Mouse (Mus musculus): ENCODE results near the gene Hbb-bt. TPM values are rescaled to one million over a fixed set of nuclear protein-coding genes. Genes with fewer than 3 reads are reported as not detected.

Gene Hbb-bt
- total RNA-seq (2012; rRNA removed): not detected in 2 replicates

DNA sequence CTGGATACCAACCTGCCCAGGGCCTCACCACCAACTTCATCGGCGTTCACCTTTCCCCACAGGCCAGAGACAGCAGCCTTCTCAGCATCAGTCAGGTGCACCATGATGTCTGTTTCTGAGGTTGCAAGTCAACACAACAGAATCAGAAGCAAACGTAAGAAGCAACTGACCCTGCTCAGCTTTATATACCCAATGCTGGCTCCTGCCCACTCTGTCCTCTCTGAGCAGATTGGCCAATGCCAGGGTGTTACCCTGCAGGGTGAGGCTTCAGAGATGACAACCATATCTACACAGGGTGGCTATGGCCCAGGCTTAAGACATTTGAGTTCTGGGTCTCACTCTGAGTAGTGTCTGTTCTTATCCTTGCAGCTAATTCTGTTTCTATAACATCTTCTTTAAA, at the start of gene Hbb-bt:
Gene Hbb-bt (minus strand): TSS at position 231 of the 400 bp plus-strand sequence.
- H3K9ac ChIP-seq (ENCODE audit: insufficient read depth, low read depth, low read length, poor library complexity, severe bottlenecking): no peak within 1 kb of the TSS
- H3K4me1 ChIP-seq (ENCODE audit: control insufficient read depth in 2 of 2, insufficient read depth in 2 of 2, low read length in 2 of 2, poor library complexity in 1 of 2): no peaks in the 10 kb centered on the region
- no peaks in the 10 kb centered on the region for H3K9me3 ChIP-seq (ENCODE audit: control insufficient read depth, insufficient read depth, low read depth, low read length)
- H3K36me3 ChIP-seq (ENCODE audit: control insufficient read depth, insufficient read depth, low read length, poor library complexity, severe bottlenecking): no peaks in the 10 kb centered on the region
- in situ Hi-C loops (cut with MboI; ENCODE audit: low sequenced_read_pairs in 2 of 2, unreplicated experiment in 2 of 2): no loop called here
- TF ChIP-seq CHD2 (IDR thresholded peaks at IDR 0.05; ENCODE audit: low read depth, low read length): no peak
- no peak for TF ChIP-seq HCFC1 (IDR thresholded peaks at IDR 0.05; ENCODE audit: borderline replicate concordance, insufficient read depth, low read length)
- TF ChIP-seq ZC3H11A (IDR thresholded peaks at IDR 0.05; ENCODE audit: borderline replicate concordance, low read depth, low read length): no peak
- no peak for TF ChIP-seq ZNF384 (IDR thresholded peaks at IDR 0.05; ENCODE audit: low read depth, low read length)
- no peak for TF ChIP-seq MAFK (IDR thresholded peaks at IDR 0.05; ENCODE audit: insufficient read depth, low read depth, low read length)
- H3K27ac ChIP-seq (ENCODE audit: insufficient read depth, low read depth, low read length, poor library complexity, severe bottlenecking): no peak within 1 kb of the TSS
- no peak within 1 kb of the TSS for H3K4me3 ChIP-seq (ENCODE audit: insufficient read depth in 1 of 2, low read depth in 1 of 2, low read length in 2 of 2, poor library complexity in 1 of 2, severe bottlenecking in 1 of 2)
- DNase-seq (ENCODE audit: low read depth, low spot score): no peak

DNA sequence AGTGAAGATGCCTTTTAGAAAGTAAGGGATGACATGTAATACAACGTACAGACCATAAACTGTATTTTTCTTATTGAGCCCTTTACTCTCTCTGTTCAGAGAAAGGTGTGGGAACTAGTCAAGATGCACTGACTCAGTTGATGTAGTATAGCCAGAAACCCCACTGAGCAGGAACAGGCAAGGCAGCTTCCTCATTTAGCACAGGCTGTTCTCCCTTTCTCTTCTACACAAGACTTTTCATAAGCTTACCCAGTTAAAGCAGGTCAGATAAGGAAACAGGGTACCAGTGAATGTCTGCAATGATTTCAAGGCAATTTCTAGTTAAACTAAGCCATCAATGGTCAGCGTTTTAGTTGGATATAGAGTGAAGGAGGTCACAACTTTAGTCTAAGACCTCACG, 47.7 kb upstream of the Hbb-bt start:
- H3K27ac ChIP-seq (ENCODE audit: insufficient read depth, low read depth, low read length, poor library complexity, severe bottlenecking): no peak overlapping the region
- in situ Hi-C loops (cut with MboI; ENCODE audit: low sequenced_read_pairs in 2 of 2, unreplicated experiment in 2 of 2): no loop called here

DNA sequence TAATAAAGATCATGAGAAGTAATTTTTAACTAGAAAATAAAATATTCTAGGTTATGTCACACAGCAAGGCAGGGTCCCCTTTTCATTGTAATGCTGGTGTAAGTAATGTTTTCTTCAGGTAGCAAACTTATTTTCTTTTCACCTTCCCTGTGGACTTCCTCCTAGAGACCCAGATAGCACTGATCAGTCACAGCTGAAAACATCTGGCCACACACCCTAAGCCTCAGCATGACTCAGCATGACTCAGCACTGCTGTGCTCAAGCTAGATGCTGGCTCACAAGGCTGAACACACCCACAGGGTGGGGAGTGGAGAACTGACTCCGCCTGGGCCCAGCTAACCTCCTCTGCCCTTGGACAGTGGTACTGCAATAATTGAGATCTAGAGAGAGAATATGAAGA, 47.1 kb upstream of the Hbb-bt start:
- Histone ChIP-seq H3K9ac (ENCODE audit: insufficient read depth, low read depth, low read length, poor library complexity, severe bottlenecking) (no peak overlapping the region), H3K9me3 (ENCODE audit: control insufficient read depth, insufficient read depth, low read depth, low read length) (no peaks in the 10 kb centered on the region), H3K4me1 (ENCODE audit: control insufficient read depth in 2 of 2, insufficient read depth in 2 of 2, low read length in 2 of 2, poor library complexity in 1 of 2) (0 out of 4 replicates have a peak, but pooled peaks cover 0 to 3% of the 10 kb centered on the region in 2 experiments), H3K27ac (ENCODE audit: insufficient read depth, low read depth, low read length, poor library complexity, severe bottlenecking) (no peak overlapping the region), H3K36me3 (ENCODE audit: control insufficient read depth, insufficient read depth, low read length, poor library complexity, severe bottlenecking) (no peaks in the 10 kb centered on the region), H3K4me3 (ENCODE audit: insufficient read depth in 1 of 2, low read depth in 1 of 2, low read length in 2 of 2, poor library complexity in 1 of 2, severe bottlenecking in 1 of 2) (no peak overlapping the region)
- no peak for TF ChIP-seq HCFC1 (IDR thresholded peaks at IDR 0.05; ENCODE audit: borderline replicate concordance, insufficient read depth, low read length)
- peak; percentile 98 for TF ChIP-seq MAFK (IDR thresholded peaks at IDR 0.05; ENCODE audit: insufficient read depth, low read depth, low read length)
- peak; percentile 77 for DNase-seq (ENCODE audit: low read depth, low spot score)
- in situ Hi-C loops (cut with MboI; ENCODE audit: low sequenced_read_pairs in 2 of 2, unreplicated experiment in 2 of 2): no loop called here

More for the DNA sequence above, 47.7 kb upstream of the Hbb-bt start:
- H3K9ac ChIP-seq (ENCODE audit: insufficient read depth, low read depth, low read length, poor library complexity, severe bottlenecking): no peak overlapping the region
- H3K4me1 ChIP-seq (ENCODE audit: control insufficient read depth in 2 of 2, insufficient read depth in 2 of 2, low read length in 2 of 2, poor library complexity in 1 of 2): 0 out of 4 replicates have a peak, but pooled peaks cover 0 to 3% of the 10 kb centered on the region in 2 experiments
- H3K9me3 ChIP-seq (ENCODE audit: control insufficient read depth, insufficient read depth, low read depth, low read length): no peaks in the 10 kb centered on the region
- DNase-seq (ENCODE audit: low read depth, low spot score): no peak
- no peak overlapping the region for H3K4me3 ChIP-seq (ENCODE audit: insufficient read depth in 1 of 2, low read depth in 1 of 2, low read length in 2 of 2, poor library complexity in 1 of 2, severe bottlenecking in 1 of 2)
- no peaks in the 10 kb centered on the region for H3K36me3 ChIP-seq (ENCODE audit: control insufficient read depth, insufficient read depth, low read length, poor library complexity, severe bottlenecking)
- TF ChIP-seq HCFC1 (IDR thresholded peaks at IDR 0.05; ENCODE audit: borderline replicate concordance, insufficient read depth, low read length) (no peak), ZNF384 (IDR thresholded peaks at IDR 0.05; ENCODE audit: low read depth, low read length) (no peak), ZC3H11A (IDR thresholded peaks at IDR 0.05; ENCODE audit: borderline replicate concordance, low read depth, low read length) (no peak), MAFK (IDR thresholded peaks at IDR 0.05; ENCODE audit: insufficient read depth, low read depth, low read length) (no peak), CHD2 (IDR thresholded peaks at IDR 0.05; ENCODE audit: low read depth, low read length) (no peak)

DNA sequence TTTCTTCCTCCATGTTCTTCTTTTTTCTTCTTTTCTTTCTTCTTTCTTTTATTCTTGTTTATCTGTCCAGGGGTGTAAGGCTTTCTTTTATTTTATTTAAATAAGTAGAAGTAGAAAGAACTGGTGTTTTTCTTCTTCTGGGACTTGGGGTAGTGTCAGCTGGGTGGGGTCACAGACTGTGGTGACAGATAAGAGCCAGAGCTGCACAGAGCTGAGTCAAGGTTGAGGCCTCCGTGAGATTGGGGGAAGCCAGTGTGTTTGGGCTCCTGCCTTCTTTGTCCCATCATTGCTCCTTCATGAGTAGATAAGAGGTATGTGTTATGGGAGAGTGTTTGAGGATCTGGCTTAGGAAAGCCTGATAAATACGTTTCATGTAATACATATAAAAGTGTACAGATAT, 45.3 kb upstream of the Hbb-bt start:
- H3K4me1 ChIP-seq (ENCODE audit: control insufficient read depth in 2 of 2, insufficient read depth in 2 of 2, low read length in 2 of 2, poor library complexity in 1 of 2): 0 out of 4 replicates have a peak, but pooled peaks cover 0 to 3% of the 10 kb centered on the region in 2 experiments
- TF ChIP-seq HCFC1 (IDR thresholded peaks at IDR 0.05; ENCODE audit: borderline replicate concordance, insufficient read depth, low read length): no peak
- no peak for TF ChIP-seq ZC3H11A (IDR thresholded peaks at IDR 0.05; ENCODE audit: borderline replicate concordance, low read depth, low read length)
- TF ChIP-seq MAFK (IDR thresholded peaks at IDR 0.05; ENCODE audit: insufficient read depth, low read depth, low read length): no peak
- TF ChIP-seq CHD2 (IDR thresholded peaks at IDR 0.05; ENCODE audit: low read depth, low read length): no peak
- no peak for TF ChIP-seq ZNF384 (IDR thresholded peaks at IDR 0.05; ENCODE audit: low read depth, low read length)
- no peak overlapping the region for H3K27ac ChIP-seq (ENCODE audit: insufficient read depth, low read depth, low read length, poor library complexity, severe bottlenecking)
- H3K9me3 ChIP-seq (ENCODE audit: control insufficient read depth, insufficient read depth, low read depth, low read length): no peaks in the 10 kb centered on the region
- no peak overlapping the region for H3K4me3 ChIP-seq (ENCODE audit: insufficient read depth in 1 of 2, low read depth in 1 of 2, low read length in 2 of 2, poor library complexity in 1 of 2, severe bottlenecking in 1 of 2)
- no peak for DNase-seq (ENCODE audit: low read depth, low spot score)
- in situ Hi-C loops (cut with MboI; ENCODE audit: low sequenced_read_pairs in 2 of 2, unreplicated experiment in 2 of 2): no loop called here
- no peak overlapping the region for H3K9ac ChIP-seq (ENCODE audit: insufficient read depth, low read depth, low read length, poor library complexity, severe bottlenecking)
- no peaks in the 10 kb centered on the region for H3K36me3 ChIP-seq (ENCODE audit: control insufficient read depth, insufficient read depth, low read length, poor library complexity, severe bottlenecking)

DNA sequence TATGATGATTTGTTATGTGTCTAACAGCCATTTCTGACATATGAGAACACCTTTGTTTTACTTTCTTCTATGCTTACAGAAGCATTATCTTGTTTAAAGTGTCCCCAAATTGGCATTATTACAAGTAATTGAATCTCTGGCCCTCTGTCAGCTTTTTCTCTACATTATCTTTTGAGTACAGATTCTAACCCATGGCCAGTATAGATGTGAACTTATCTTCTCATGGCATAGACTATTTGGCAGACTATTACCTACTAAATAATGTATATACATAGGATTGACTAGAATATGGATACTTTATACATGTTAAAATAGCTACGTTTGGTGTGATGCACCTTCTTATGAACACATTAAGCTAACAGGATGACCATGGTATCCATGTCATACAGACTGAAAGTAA, 40.9 kb upstream of the Hbb-bt start:
- Histone ChIP-seq H3K9me3 (ENCODE audit: control insufficient read depth, insufficient read depth, low read depth, low read length) (no peaks in the 10 kb centered on the region), H3K36me3 (ENCODE audit: control insufficient read depth, insufficient read depth, low read length, poor library complexity, severe bottlenecking) (no peaks in the 10 kb centered on the region), H3K9ac (ENCODE audit: insufficient read depth, low read depth, low read length, poor library complexity, severe bottlenecking) (no peak overlapping the region), H3K4me1 (ENCODE audit: control insufficient read depth in 2 of 2, insufficient read depth in 2 of 2, low read length in 2 of 2, poor library complexity in 1 of 2) (no peaks in the 10 kb centered on the region), H3K4me3 (ENCODE audit: insufficient read depth in 1 of 2, low read depth in 1 of 2, low read length in 2 of 2, poor library complexity in 1 of 2, severe bottlenecking in 1 of 2) (no peak overlapping the region), H3K27ac (ENCODE audit: insufficient read depth, low read depth, low read length, poor library complexity, severe bottlenecking) (no peak overlapping the region)
- no peak for DNase-seq (ENCODE audit: low read depth, low spot score)
- in situ Hi-C loops (cut with MboI; ENCODE audit: low sequenced_read_pairs in 2 of 2, unreplicated experiment in 2 of 2): no loop called here
- no peak for TF ChIP-seq MAFK (IDR thresholded peaks at IDR 0.05; ENCODE audit: insufficient read depth, low read depth, low read length)
- no peak for TF ChIP-seq HCFC1 (IDR thresholded peaks at IDR 0.05; ENCODE audit: borderline replicate concordance, insufficient read depth, low read length)
- TF ChIP-seq CHD2 (IDR thresholded peaks at IDR 0.05; ENCODE audit: low read depth, low read length): no peak
- TF ChIP-seq ZNF384 (IDR thresholded peaks at IDR 0.05; ENCODE audit: low read depth, low read length): no peak
- TF ChIP-seq ZC3H11A (IDR thresholded peaks at IDR 0.05; ENCODE audit: borderline replicate concordance, low read depth, low read length): no peak
